Mouse (Mus musculus) subcutaneous adipose tissue, adult 2 months (tissue): ENCODE data around the gene Myrip. TPM values are rescaled to one million over a fixed set of nuclear protein-coding genes. Genes with fewer than 3 reads are reported as not detected.

Experiments used
- polyA plus RNA-seq: library from polyadenylated mRNA; depleted of rRNA; stranded (reverse); fragments of >200 nt; gene quantifications from 2 replicates; pipeline ENCODE4 v1.2.3, GENCODE M21; 2012; ENCODE audit warnings: low replicate concordance; rRNA removed

The Myrip gene
- 3.8 and 8.7 TPM in 2 replicates for polyA plus RNA-seq

GRCm38 (mm10) chr9:120301213-120301612, at the start of gene Myrip:
Gene Myrip, plus strand, starts transcription at chr9:120301513.

GRCm38 (mm10) chr9:120492010-120492399, 190.7 kb downstream of the Myrip start, which contains the start of gene Eif1b:
Gene Eif1b, plus strand, starts transcription at chr9:120492232.

Other genes with a start within 250 kb of the Myrip start
- gene Cx3cr1, start 231.6 kb upstream of the Myrip start, polyA plus RNA-seq: 2.3 and 27.5 TPM in 2 replicates
- gene Ccr8, start 209.4 kb upstream of the Myrip start, polyA plus RNA-seq: 0.16 and 0.21 TPM in 2 replicates
- gene Slc25a38, start 191.1 kb upstream of the Myrip start, polyA plus RNA-seq: 41.9 and 42.7 TPM in 2 replicates
- gene Rpsa, start 173.8 kb upstream of the Myrip start, polyA plus RNA-seq: 1,513 and 3,033 TPM in 2 replicates
- 0.15 TPM in 1 of 2 replicates, not detected in the other for gene Mobp, start 151.8 kb upstream of the Myrip start, polyA plus RNA-seq
- gene Eif1b, start 190.7 kb downstream of the Myrip start, polyA plus RNA-seq: 33.8 and 41.5 TPM in 2 replicates
- 0.14 and 6.3 TPM in 2 replicates for gene Entpd3, start 238.3 kb downstream of the Myrip start, polyA plus RNA-seq